Mouse (Mus musculus) heart, postnatal 10 days (tissue): ENCODE results near the gene Calcrl. TPM values are rescaled to one million over a fixed set of nuclear protein-coding genes. Genes with fewer than 3 reads are reported as not detected.
A peak's percentile ranks its signal among the peaks of the same experiment; 100 is the strongest.

Experiments used
- DNase-seq, 2 experiments: peaks; one replicate each; pipeline ENCODE4 v3.0.0; 2021
- intact Hi-C: fragments of 180-260 bp; cut with DNase I; formaldehyde crosslinking; loops from one replicate; pipeline ENCODE4 v1.15.1; 2025
- total RNA-seq, 2 experiments: library from RNA; stranded (reverse); gene quantifications; 2 replicates each; pipeline ENCODE4 v1.2.3; 2021

The Calcrl gene
- total RNA-seq: 10 to 100 TPM; 47.6 to 54.8 TPM

- DNase-seq: peak; percentile 82 to 84
- intact Hi-C loops: loop anchor here (2.0 to 5.0 kb wide), 3 partner anchors 38 to 240 kb away; no protein-coding TSS in a partner anchor
Observed at GRCm38 (mm10) chr2:84425138-84425537, at the start of gene Calcrl. Calcrl (minus strand) TSS chr2:84425411.

- intact Hi-C loops: loop anchor here (5.0 kb wide), 1 partner anchor 243 kb away; the partner anchor contains the start of gene Zdhhc5
- peak; percentile 66 to 69 for DNase-seq
Observed at GRCm38 (mm10) chr2:84474651-84475050, 49.4 kb upstream of the Calcrl start.

GRCm38 (mm10) chr2:84473941-84474530 is 48.8 kb upstream of the Calcrl start:
- DNase-seq: peak in 1 of 2 experiments; percentile 24
- intact Hi-C loops: no loop called here

- DNase-seq: no peak
- intact Hi-C loops: no loop called here
Observed at GRCm38 (mm10) chr2:84467391-84467790, 42.2 kb upstream of the Calcrl start.

GRCm38 (mm10) chr2:84464956-84465355 is 39.7 kb upstream of the Calcrl start:
- intact Hi-C loops: no loop called here
- DNase-seq: peak; percentile 10 to 24

GRCm38 (mm10) chr2:84462411-84462810 is 37.2 kb upstream of the Calcrl start:
- DNase-seq: no peak
- intact Hi-C loops: no loop called here

GRCm38 (mm10) chr2:84459651-84460177 is 34.5 kb upstream of the Calcrl start:
- peak; percentile 49 to 63 for DNase-seq

GRCm38 (mm10) chr2:84457221-84457620 is 32.0 kb upstream of the Calcrl start:
- DNase-seq: no peak
- intact Hi-C loops: loop anchor here (10.0 kb wide), 1 partner anchor 158 kb away; no protein-coding TSS in a partner anchor

More at GRCm38 (mm10) chr2:84459651-84460177, 34.5 kb upstream of the Calcrl start:
- intact Hi-C loops: loop anchor here (10.0 kb wide), 1 partner anchor 155 kb away; no protein-coding TSS in a partner anchor

- DNase-seq: peak; percentile 82 to 88
Observed at GRCm38 (mm10) chr2:84455236-84455799, 30.1 kb upstream of the Calcrl start.

GRCm38 (mm10) chr2:84454551-84455235 is 29.5 kb upstream of the Calcrl start:
- intact Hi-C loops: loop anchor here (1.0 to 10.0 kb wide), 3 partner anchors 25 to 206 kb away; no protein-coding TSS in a partner anchor
- DNase-seq: peak in 1 of 2 experiments; percentile 37

More at GRCm38 (mm10) chr2:84455236-84455799, 30.1 kb upstream of the Calcrl start:
- intact Hi-C loops: loop anchor here (1.0 to 10.0 kb wide), 3 partner anchors 24 to 205 kb away; no protein-coding TSS in a partner anchor

- intact Hi-C loops: loop anchor here (2.0 to 10.0 kb wide), 2 partner anchors 161 to 207 kb away; no protein-coding TSS in a partner anchor
- DNase-seq: peak; percentile 47 to 60
Observed at GRCm38 (mm10) chr2:84454051-84454450, 28.8 kb upstream of the Calcrl start.

- DNase-seq: peak in 1 of 2 experiments; percentile 13
- intact Hi-C loops: no loop called here
Observed at GRCm38 (mm10) chr2:84445499-84445898, 20.3 kb upstream of the Calcrl start.

GRCm38 (mm10) chr2:84441940-84442339 is 16.7 kb upstream of the Calcrl start:
- DNase-seq: peak; percentile 56 to 65
- intact Hi-C loops: no loop called here

- DNase-seq: peak; percentile 63 to 74
- intact Hi-C loops: loop anchor here (1.0 to 10.0 kb wide), 5 partner anchors 137 to 615 kb away; partner anchors contain the start of gene Fam171b
Observed at GRCm38 (mm10) chr2:84429724-84430123, 4.5 kb upstream of the Calcrl start.

- intact Hi-C loops: loop anchor here (1.0 to 5.0 kb wide), 3 partner anchors 136 to 392 kb away; no protein-coding TSS in a partner anchor
- DNase-seq: no peak
Observed at GRCm38 (mm10) chr2:84428836-84429235, 3.6 kb upstream of the Calcrl start.

GRCm38 (mm10) chr2:84426531-84426930 is 1.3 kb upstream of the Calcrl start:
- no peak for DNase-seq
- intact Hi-C loops: loop anchor here (5.0 kb wide), 1 partner anchor 169 kb away; no protein-coding TSS in a partner anchor

GRCm38 (mm10) chr2:84416501-84416900 is 8.7 kb downstream of the Calcrl start:
- DNase-seq: peak; percentile 36 to 43
- intact Hi-C loops: no loop called here

GRCm38 (mm10) chr2:84409796-84410592 is 15.2 kb downstream of the Calcrl start:
- DNase-seq: no peak
- intact Hi-C loops: no loop called here

- intact Hi-C loops: no loop called here
- no peak for DNase-seq
Observed at GRCm38 (mm10) chr2:84404834-84405233, 20.4 kb downstream of the Calcrl start.

- intact Hi-C loops: no loop called here
Observed at GRCm38 (mm10) chr2:84402713-84403112, 22.5 kb downstream of the Calcrl start.

More at GRCm38 (mm10) chr2:84402713-84403112, 22.5 kb downstream of the Calcrl start:
- DNase-seq: no peak
